Mouse (Mus musculus) erythroblast, embryonic 14.5 days (primary cell): Measurements from ENCODE around the gene Galr3.

Source experiments
- GATA1 ChIP-seq: IDR thresholded peaks from 2 replicates; pipeline ENCODE4 v1.6.1; 2012; ENCODE audit warnings: low read length, inconsistent platforms, mixed read lengths
- TAL1 ChIP-seq: IDR thresholded peaks from 3 replicates; pipeline ENCODE4 v1.6.1; 2012; ENCODE audit warnings: low read length, inconsistent platforms, mixed read lengths

- TF ChIP-seq GATA1 = no peak
- no peak for TF ChIP-seq TAL1
Observed at GRCm38 (mm10) chr15:79040501-79041416, 926 bp upstream of the Galr3 start.
